Mouse (Mus musculus) fibroblast of lung, adult 2 months (primary cell): ENCODE measurements at regions not wholly inside any gene's neighbourhood (a gene's known extent, or its start where the extent isn't known, plus 50 kb on each side); places are given as distances from the start of the nearest gene placed in this dataset.

ENCODE experiments used
- DNase-seq: peaks from one replicate; pipeline ENCODE4 v3.0.0-alpha.2; 2011; ENCODE audit warnings: low read depth

GRCm38 (mm10) chr6:148599473-148599872 lies 155.3 kb upstream of the Tmtc1 start:
- DNase-seq: no peak

- DNase-seq: no peak
These were observed 154.7 kb upstream of the Tmtc1 start for GRCm38 (mm10) chr6:148598746-148599337.

- no peak for DNase-seq
These were observed 151.0 kb upstream of the Tmtc1 start for GRCm38 (mm10) chr6:148595009-148595770.

GRCm38 (mm10) chr6:148588971-148589370 lies 144.8 kb upstream of the Tmtc1 start:
- no peak for DNase-seq

- no peak for DNase-seq
These were observed 142.5 kb upstream of the Tmtc1 start for GRCm38 (mm10) chr6:148586439-148587321.

GRCm38 (mm10) chr6:148584126-148584525 lies 139.9 kb upstream of the Tmtc1 start:
- no peak for DNase-seq

- no peak for DNase-seq
These were observed 134.1 kb upstream of the Tmtc1 start for GRCm38 (mm10) chr6:148578281-148578680.

- DNase-seq: no peak
These were observed 133.5 kb upstream of the Tmtc1 start for GRCm38 (mm10) chr6:148577663-148578062.

GRCm38 (mm10) chr6:148574742-148575453 lies 130.7 kb upstream of the Tmtc1 start:
- no peak for DNase-seq

GRCm38 (mm10) chr6:148572201-148572600 lies 128.0 kb upstream of the Tmtc1 start:
- no peak for DNase-seq

GRCm38 (mm10) chr6:148571651-148572050 lies 127.5 kb upstream of the Tmtc1 start:
- no peak for DNase-seq

- DNase-seq: no peak
These were observed 120.0 kb upstream of the Tmtc1 start for GRCm38 (mm10) chr6:148564146-148564545.

GRCm38 (mm10) chr6:148562206-148562708 lies 118.1 kb upstream of the Tmtc1 start:
- peak; percentile 48 for DNase-seq

- peak; percentile 29 for DNase-seq
These were observed 112.3 kb upstream of the Tmtc1 start for GRCm38 (mm10) chr6:148556484-148556871.

GRCm38 (mm10) chr6:148555651-148556483 lies 111.7 kb upstream of the Tmtc1 start:
- peak; percentile 79 for DNase-seq

- no peak for DNase-seq
These were observed 110.3 kb upstream of the Tmtc1 start for GRCm38 (mm10) chr6:148554463-148554862.

- DNase-seq: no peak
These were observed 109.4 kb upstream of the Tmtc1 start for GRCm38 (mm10) chr6:148553616-148554015.

GRCm38 (mm10) chr6:148551097-148551496 lies 106.9 kb upstream of the Tmtc1 start:
- DNase-seq: no peak

- no peak for DNase-seq
These were observed 104.1 kb upstream of the Tmtc1 start for GRCm38 (mm10) chr6:148548138-148548778.

GRCm38 (mm10) chr6:148543047-148543446 lies 98.9 kb upstream of the Tmtc1 start:
- no peak for DNase-seq
